8 mouse cellular contexts compared by ENCODE assay signal in genomic region chr14:33371248-33371647, GRCm38 (mm10).
A peak's percentile ranks its signal among the peaks of the same experiment; 100 is the strongest.
DNase-seq lines count a peak whose midpoint lies in the region; ATAC-seq and TF ChIP-seq lines count a peak whose summit lies in the region.

No protein-coding gene starts in this region.

- peaks cover 3% of the 10 kb centered on the region; the same call in 1 of the 2 replicates for H3K36me3 ChIP-seq in ES-E14 (ENCODE audit: control insufficient read depth, insufficient read depth, low read length, poor library complexity, severe bottlenecking)
- H3K36me3 ChIP-seq in embryonic facial prominence, embryonic 13.5 days, result no peaks in the 10 kb centered on the region; the same call in 1 of the 2 replicates
- no peaks in the 10 kb centered on the region for H3K36me3 ChIP-seq in heart, embryonic 14.5 days (ENCODE audit: control insufficient read depth, insufficient read depth, low read length)
- no peaks in the 10 kb centered on the region for H3K36me3 ChIP-seq in kidney, embryonic 16.5 days (ENCODE audit: insufficient read depth, low read length)
- no peaks in the 10 kb centered on the region for H3K36me3 ChIP-seq in liver, postnatal 0 days (replicated peaks; ENCODE audit: insufficient read depth, low read length)
- H3K36me3 ChIP-seq in neural tube, embryonic 14.5 days (ENCODE audit: control insufficient read depth, insufficient read depth, low read length), result no peaks in the 10 kb centered on the region

- no peak overlapping the region for H3K27ac ChIP-seq in ES-E14 (ENCODE audit: insufficient read depth, low read depth, low read length, poor library complexity, severe bottlenecking)
- H3K27ac ChIP-seq in embryonic facial prominence, embryonic 13.5 days, result no peak overlapping the region
- H3K27ac ChIP-seq in heart, embryonic 14.5 days (replicated peaks in 1 of 2; ENCODE audit: control insufficient read depth in 1 of 2, insufficient read depth in 1 of 2, low read depth in 2 of 2, low read length in 2 of 2), result no peak overlapping the region
- H3K27ac ChIP-seq in kidney, embryonic 16.5 days (ENCODE audit: low read length), result no peak overlapping the region
- no peak overlapping the region for H3K27ac ChIP-seq in liver, postnatal 0 days (ENCODE audit: low read depth)
- no peak overlapping the region for H3K27ac ChIP-seq in neural tube, embryonic 14.5 days (ENCODE audit: low read depth, low read length)

- no peaks in the 10 kb centered on the region for H3K9me3 ChIP-seq in ES-E14 (ENCODE audit: control insufficient read depth, insufficient read depth, low read depth, low read length)
- no peaks in the 10 kb centered on the region for H3K9me3 ChIP-seq in embryonic facial prominence, embryonic 13.5 days
- H3K9me3 ChIP-seq in heart, embryonic 14.5 days (ENCODE audit: control insufficient read depth, low read length), result no peaks in the 10 kb centered on the region
- H3K9me3 ChIP-seq in kidney, embryonic 16.5 days (ENCODE audit: low read length), result no peaks in the 10 kb centered on the region
- H3K9me3 ChIP-seq in liver, postnatal 0 days (ENCODE audit: low read length), result no peaks in the 10 kb centered on the region
- no peaks in the 10 kb centered on the region for H3K9me3 ChIP-seq in neural tube, embryonic 14.5 days (ENCODE audit: control insufficient read depth, low read length)

- no peak overlapping the region for H3K9ac ChIP-seq in ES-E14 (ENCODE audit: insufficient read depth, low read depth, low read length, poor library complexity, severe bottlenecking)
- H3K9ac ChIP-seq in embryonic facial prominence, embryonic 13.5 days, result no peak overlapping the region
- H3K9ac ChIP-seq in heart, embryonic 14.5 days (ENCODE audit: low read length), result no peak overlapping the region
- H3K9ac ChIP-seq in kidney, embryonic 16.5 days (replicated peaks; ENCODE audit: low read length), result no peak overlapping the region
- no peak overlapping the region for H3K9ac ChIP-seq in liver, postnatal 0 days (replicated peaks)
- H3K9ac ChIP-seq in neural tube, embryonic 14.5 days (replicated peaks; ENCODE audit: low read depth, low read length), result no peak overlapping the region

- WGBS in embryonic facial prominence, embryonic 13.5 days, result 17% methylated on average over 3 of the region's 3 CpGs
- 14% methylated on average over 3 of the region's 3 CpGs for WGBS in heart, embryonic 14.5 days
- whole genome bisulfite sequencing in kidney, embryonic 16.5 days, result 24% methylated on average over 3 of the region's 3 CpGs
- WGBS in liver, postnatal 0 days (ENCODE audit: insufficient replicate concordance), result 17% methylated on average over 3 of the region's 3 CpGs
- 16% methylated on average over 3 of the region's 3 CpGs for WGBS in neural tube, embryonic 14.5 days

- H3K27me3 ChIP-seq in embryonic facial prominence, embryonic 13.5 days, result no peaks in the 10 kb centered on the region
- H3K27me3 ChIP-seq in heart, embryonic 14.5 days (ENCODE audit: control insufficient read depth, insufficient read depth, low read length), result no peaks in the 10 kb centered on the region
- H3K27me3 ChIP-seq in kidney, embryonic 16.5 days (ENCODE audit: insufficient read depth, low read length), result no peaks in the 10 kb centered on the region
- no peaks in the 10 kb centered on the region for H3K27me3 ChIP-seq in liver, postnatal 0 days (ENCODE audit: insufficient read depth, low read length)
- no peaks in the 10 kb centered on the region for H3K27me3 ChIP-seq in neural tube, embryonic 14.5 days (ENCODE audit: control insufficient read depth, insufficient read depth, low read length)

- TF ChIP-seq CTCF in liver, postnatal 0 days (IDR thresholded peaks at IDR 0.05; ENCODE audit: low read depth), result peak; percentile 84

- DNase-seq in ES-E14 (ENCODE audit: low read depth, low spot score), result peak; percentile 39
- DNase-seq in adrenal gland, postnatal 36 days, result peak; percentile 69 to 77
- DNase-seq in liver, postnatal 0 days, result peak; percentile 62
- DNase-seq in urinary bladder, postnatal 25 days (ENCODE audit: low spot score), result peak; percentile 51

- H3K4me3 ChIP-seq in ES-E14 (ENCODE audit: insufficient read depth in 1 of 2, low read depth in 1 of 2, low read length in 2 of 2, poor library complexity in 1 of 2, severe bottlenecking in 1 of 2), result no peak overlapping the region
- H3K4me3 ChIP-seq in embryonic facial prominence, embryonic 13.5 days, result no peak overlapping the region
- no peak overlapping the region for H3K4me3 ChIP-seq in heart, embryonic 14.5 days (ENCODE audit: control insufficient read depth in 1 of 2, insufficient read depth in 1 of 2, low read depth in 1 of 2, low read length in 2 of 2)
- H3K4me3 ChIP-seq in kidney, embryonic 16.5 days (ENCODE audit: low read length), result no peak overlapping the region
- H3K4me3 ChIP-seq in liver, postnatal 0 days (ENCODE audit: low read depth, low read length), result no peak overlapping the region
- no peak overlapping the region for H3K4me3 ChIP-seq in neural tube, embryonic 14.5 days (ENCODE audit: low read depth, low read length)

- ATAC-seq in embryonic facial prominence, embryonic 13.5 days (ENCODE audit: insufficient number of reproducible peaks, insufficient read depth, low FRiP score, low TSS enrichment, low read depth), result peak; percentile 63; the same call in 1 of the 2 replicates
- 0 out of 2 replicates have a peak, but pooled peaks have one; percentile 25 for ATAC-seq in heart, embryonic 14.5 days (ENCODE audit: insufficient number of reproducible peaks, insufficient read depth, low FRiP score, low read depth)
- peak; percentile 49; the same call in 1 of the 2 replicates for ATAC-seq in kidney, embryonic 16.5 days (ENCODE audit: low FRiP score, low TSS enrichment)
- ATAC-seq in liver, postnatal 0 days, result peak; percentile 48; the same call in 1 of the 2 replicates
- peak; percentile 41; the same call in 1 of the 2 replicates for ATAC-seq in neural tube, embryonic 14.5 days (ENCODE audit: low read depth)

- no peak overlapping the region for H3K4me2 ChIP-seq in embryonic facial prominence, embryonic 13.5 days
- no peak overlapping the region for H3K4me2 ChIP-seq in heart, embryonic 14.5 days (ENCODE audit: low read length)
- no peak overlapping the region for H3K4me2 ChIP-seq in kidney, embryonic 16.5 days (replicated peaks; ENCODE audit: low read depth, low read length)
- no peak overlapping the region for H3K4me2 ChIP-seq in liver, postnatal 0 days (ENCODE audit: low read depth, low read length)
- H3K4me2 ChIP-seq in neural tube, embryonic 14.5 days (ENCODE audit: low read depth, low read length), result no peak overlapping the region

- H3K4me1 ChIP-seq in ES-E14 (ENCODE audit: control insufficient read depth in 2 of 2, insufficient read depth in 2 of 2, low read length in 2 of 2, poor library complexity in 1 of 2), result peaks cover 0 to 2% of the 10 kb centered on the region in 2 experiments; a peak in 2 of 4 replicates
- H3K4me1 ChIP-seq in embryonic facial prominence, embryonic 13.5 days, result peaks cover 10% of the 10 kb centered on the region
- peaks cover 2 to 4% of the 10 kb centered on the region in 2 experiments; a peak in 3 of 4 replicates for H3K4me1 ChIP-seq in heart, embryonic 14.5 days (ENCODE audit: control insufficient read depth in 2 of 2, insufficient read depth in 2 of 2, low read length in 2 of 2)
- H3K4me1 ChIP-seq in kidney, embryonic 16.5 days (ENCODE audit: insufficient read depth, low read length), result peaks cover 5% of the 10 kb centered on the region; the same call in 1 of the 2 replicates
- H3K4me1 ChIP-seq in liver, postnatal 0 days (ENCODE audit: insufficient read depth), result peaks cover 4% of the 10 kb centered on the region; the same call in 1 of the 2 replicates
- H3K4me1 ChIP-seq in neural tube, embryonic 14.5 days (ENCODE audit: control insufficient read depth, insufficient read depth, low read length), result no peaks in the 10 kb centered on the region

- in situ Hi-C loops in ES-E14 (cut with MboI; ENCODE audit: low sequenced_read_pairs in 2 of 2, unreplicated experiment in 2 of 2), result no loop called here

- TF ChIP-seq EP300 in liver, postnatal 0 days (IDR thresholded peaks at IDR 0.05; ENCODE audit: low read depth), result no peak

TF ChIP-seq in ES-E14, 5 proteins besides CTCF, POLR2A, EP300 and RAD21:
- no peak for TF ChIP-seq MAFK (IDR thresholded peaks at IDR 0.05; ENCODE audit: insufficient read depth, low read depth, low read length)
- TF ChIP-seq CHD2 (IDR thresholded peaks at IDR 0.05; ENCODE audit: low read depth, low read length), result no peak
- no peak for TF ChIP-seq ZNF384 (IDR thresholded peaks at IDR 0.05; ENCODE audit: low read depth, low read length)
- 0 out of 2 replicates have a peak, but pooled peaks have one; percentile 45 for TF ChIP-seq ZC3H11A (IDR thresholded peaks at IDR 0.05; ENCODE audit: borderline replicate concordance, low read depth, low read length)
- no peak for TF ChIP-seq HCFC1 (IDR thresholded peaks at IDR 0.05; ENCODE audit: borderline replicate concordance, insufficient read depth, low read length)
